Mouse (Mus musculus) limb, embryonic 13.5 days (tissue): ENCODE data around the gene Cmtm7. TPM values are rescaled to one million over a fixed set of nuclear protein-coding genes. Genes with fewer than 3 reads are reported as not detected.

Source experiments
- ATAC-seq: fragments of 200-750 bp; cut with Nextera tagmentation; 2 replicates; pipeline ENCODE4 v1.8.0; 2017; ENCODE audit warnings: low read depth, moderate number of reproducible peaks, moderate TSS enrichment; ENCODE audit not compliant: low FRiP score
- H3K27ac ChIP-seq: fragments of 300-500 bp; sonication (generic); 2 replicates; pipeline ENCODE4 v1.5.1; 2015; ENCODE audit warnings: inconsistent platforms, mild to moderate bottlenecking, moderate library complexity
- H3K27me3 ChIP-seq: fragments of 300-500 bp; sonication (generic); 2 replicates; pipeline ENCODE4 v1.6.1; 2015; ENCODE audit warnings: mild to moderate bottlenecking, inconsistent platforms
- H3K36me3 ChIP-seq: fragments of 300-500 bp; sonication (generic); 2 replicates; pipeline ENCODE4 v1.6.1; 2015; ENCODE audit warnings: inconsistent platforms, mild to moderate bottlenecking, moderate library complexity
- H3K4me1 ChIP-seq: fragments of 300-500 bp; sonication (generic); 2 replicates; pipeline ENCODE4 v1.6.1; 2015; ENCODE audit warnings: inconsistent platforms
- H3K4me2 ChIP-seq: fragments of 300-500 bp; sonication (generic); replicated peaks from 2 replicates; pipeline ENCODE4 v1.6.1; 2015; ENCODE audit warnings: inconsistent platforms, mild to moderate bottlenecking, moderate library complexity
- H3K4me3 ChIP-seq: fragments of 300-500 bp; sonication (generic); 2 replicates; pipeline ENCODE4 v1.5.1; 2015; ENCODE audit warnings: moderate library complexity, mild to moderate bottlenecking, inconsistent platforms
- H3K9ac ChIP-seq: fragments of 300-500 bp; sonication (generic); 2 replicates; pipeline ENCODE4 v1.6.1; 2015; ENCODE audit warnings: mild to moderate bottlenecking, inconsistent platforms
- H3K9me3 ChIP-seq: fragments of 300-500 bp; sonication (generic); 2 replicates; pipeline ENCODE4 v1.6.1; 2016; ENCODE audit warnings: inconsistent platforms
- WGBS: fragments of 180-500 bp; shearing (Covaris S2); methylation state at CpG from one replicate; pipeline ENCODE4 v1.1.7; 2015; 5-methylcytosine and 5-hydroxymethylcytosine counted together
- polyA plus RNA-seq: library from polyadenylated mRNA; unstranded; fragments of >200 nt; fragmentation: Nextera tagmentation; extraction: Ambion mirVana; gene quantifications from 2 replicates; pipeline ENCODE4 v1.2.1, GENCODE M21; 2015

Cmtm7 gene
- polyA plus RNA-seq, 1 experiment from 2014 or later = 110 TPM

GRCm38 (mm10) chr9:114789989-114790388, 8.3 kb upstream of the Cmtm7 start:
- H3K4me2 ChIP-seq = no peak overlapping the region
- 78% methylated on average over 8 of the region's 8 CpGs for WGBS
- no peak overlapping the region; the same call in 1 of the 2 replicates for H3K27ac ChIP-seq
- H3K4me3 ChIP-seq = no peak overlapping the region
- ATAC-seq = no peak
- no peaks in the 10 kb centered on the region for H3K27me3 ChIP-seq
- H3K9me3 ChIP-seq = no peaks in the 10 kb centered on the region
- peaks cover 8% of the 10 kb centered on the region for H3K4me1 ChIP-seq
- H3K36me3 ChIP-seq = no peaks in the 10 kb centered on the region
- H3K9ac ChIP-seq = no peak overlapping the region

- Histone ChIP-seq H3K9me3 (no peaks in the 10 kb centered on the region), H3K4me2 (no peak overlapping the region), H3K9ac (no peak overlapping the region), H3K27ac (no peak overlapping the region; the same call in 1 of the 2 replicates), H3K36me3 (no peaks in the 10 kb centered on the region), H3K4me1 (peaks cover 8% of the 10 kb centered on the region), H3K27me3 (no peaks in the 10 kb centered on the region), H3K4me3 (no peak overlapping the region)
- 63% methylated on average over 7 of the region's 7 CpGs for WGBS
- ATAC-seq = no peak
Measured at GRCm38 (mm10) chr9:114789557-114789956, 7.9 kb upstream of the Cmtm7 start.

GRCm38 (mm10) chr9:114788697-114789096, 7.0 kb upstream of the Cmtm7 start:
- Histone ChIP-seq H3K4me3 (no peak overlapping the region), H3K9me3 (no peaks in the 10 kb centered on the region), H3K36me3 (no peaks in the 10 kb centered on the region), H3K9ac (no peak overlapping the region), H3K27ac (no peak overlapping the region), H3K4me1 (peaks cover 8% of the 10 kb centered on the region), H3K27me3 (no peaks in the 10 kb centered on the region), H3K4me2 (no peak overlapping the region)
- no peak for ATAC-seq
- WGBS = 88% methylated on average over 8 of the region's 8 CpGs

- H3K27ac ChIP-seq = no peak overlapping the region
- H3K36me3 ChIP-seq = no peaks in the 10 kb centered on the region
- no peak for ATAC-seq
- H3K9ac ChIP-seq = no peak overlapping the region
- H3K4me3 ChIP-seq = no peak overlapping the region
- H3K27me3 ChIP-seq = no peaks in the 10 kb centered on the region
- no peak overlapping the region for H3K4me2 ChIP-seq
- 92% methylated on average over 7 of the region's 7 CpGs for WGBS
- H3K9me3 ChIP-seq = no peaks in the 10 kb centered on the region
- H3K4me1 ChIP-seq = peaks cover 8% of the 10 kb centered on the region
Measured at GRCm38 (mm10) chr9:114787716-114788115, 6.1 kb upstream of the Cmtm7 start.

- no peaks in the 10 kb centered on the region for H3K36me3 ChIP-seq
- H3K4me1 ChIP-seq = peaks cover 8% of the 10 kb centered on the region
- ATAC-seq = no peak
- H3K27me3 ChIP-seq = no peaks in the 10 kb centered on the region
- H3K4me2 ChIP-seq = no peak overlapping the region
- H3K9me3 ChIP-seq = no peaks in the 10 kb centered on the region
- 95% methylated on average over 5 of the region's 5 CpGs for WGBS
- no peak overlapping the region for H3K9ac ChIP-seq
- H3K27ac ChIP-seq = no peak overlapping the region
- H3K4me3 ChIP-seq = no peak overlapping the region
Measured at GRCm38 (mm10) chr9:114787134-114787533, 5.5 kb upstream of the Cmtm7 start.

- Histone ChIP-seq H3K27me3 (no peaks in the 10 kb centered on the region), H3K4me3 (no peak overlapping the region), H3K36me3 (no peaks in the 10 kb centered on the region), H3K9me3 (no peaks in the 10 kb centered on the region), H3K4me1 (peaks cover 17% of the 10 kb centered on the region), H3K9ac (no peak overlapping the region; the same call in 1 of the 2 replicates), H3K4me2 (peak overlapping the region; percentile 30; the same call in 1 of the 2 replicates), H3K27ac (0 out of 2 replicates have a peak overlapping the region, but pooled peaks have one; percentile 15)
- 9% methylated on average over 16 of the region's 16 CpGs for WGBS
- no peak for ATAC-seq
Measured at GRCm38 (mm10) chr9:114785432-114786125, 3.9 kb upstream of the Cmtm7 start.

- peak; percentile 39; the same call in 1 of the 2 replicates for ATAC-seq
- peak overlapping the region; percentile 87 for H3K9ac ChIP-seq
Measured at GRCm38 (mm10) chr9:114780746-114781525, 720 bp downstream of the Cmtm7 start.

GRCm38 (mm10) chr9:114779984-114780745, 1.5 kb downstream of the Cmtm7 start:
- H3K36me3 ChIP-seq = peaks cover under 1% of the 10 kb centered on the region; the same call in 1 of the 2 replicates
- no peaks in the 10 kb centered on the region for H3K9me3 ChIP-seq
- WGBS = 23% methylated on average over 23 of the region's 23 CpGs
- ATAC-seq = 0 out of 2 replicates have a peak, but pooled peaks have one; percentile 11
- H3K4me1 ChIP-seq = peaks cover 37% of the 10 kb centered on the region
- peak overlapping the region; percentile 88; the same call in 1 of the 2 replicates for H3K27ac ChIP-seq
- H3K4me3 ChIP-seq = peak overlapping the region; percentile 72
- peak overlapping the region; percentile 90 for H3K4me2 ChIP-seq
- H3K9ac ChIP-seq = peak overlapping the region; percentile 87
- H3K27me3 ChIP-seq = no peaks in the 10 kb centered on the region

More at GRCm38 (mm10) chr9:114780746-114781525, 720 bp downstream of the Cmtm7 start:
- Histone ChIP-seq H3K27me3 (no peaks in the 10 kb centered on the region), H3K4me3 (peak overlapping the region; percentile 72), H3K9me3 (no peaks in the 10 kb centered on the region), H3K4me2 (peak overlapping the region; percentile 90), H3K4me1 (peaks cover 38% of the 10 kb centered on the region), H3K27ac (peak overlapping the region; percentile 88), H3K36me3 (no peaks in the 10 kb centered on the region; the same call in 1 of the 2 replicates)
- 1% methylated on average over 37 of the region's 38 CpGs for WGBS

GRCm38 (mm10) chr9:114778877-114779276, 2.8 kb downstream of the Cmtm7 start:
- Histone ChIP-seq H3K27ac (no peak overlapping the region), H3K4me1 (peaks cover 42% of the 10 kb centered on the region), H3K4me3 (no peak overlapping the region), H3K4me2 (no peak overlapping the region), H3K36me3 (peaks cover 4% of the 10 kb centered on the region), H3K9me3 (no peaks in the 10 kb centered on the region), H3K27me3 (no peaks in the 10 kb centered on the region), H3K9ac (no peak overlapping the region)
- ATAC-seq = no peak
- 92% methylated on average over 7 of the region's 7 CpGs for WGBS

- H3K4me1 ChIP-seq = peaks cover 42% of the 10 kb centered on the region
- 74% methylated on average over 7 of the region's 7 CpGs for WGBS
- H3K9ac ChIP-seq = no peak overlapping the region
- peaks cover 4% of the 10 kb centered on the region for H3K36me3 ChIP-seq
- ATAC-seq = no peak
- no peaks in the 10 kb centered on the region for H3K27me3 ChIP-seq
- no peak overlapping the region for H3K4me3 ChIP-seq
- no peak overlapping the region for H3K27ac ChIP-seq
- no peaks in the 10 kb centered on the region for H3K9me3 ChIP-seq
- no peak overlapping the region for H3K4me2 ChIP-seq
Measured at GRCm38 (mm10) chr9:114778047-114778390, 3.6 kb downstream of the Cmtm7 start.

GRCm38 (mm10) chr9:114777178-114778046, 4.2 kb downstream of the Cmtm7 start:
- H3K9ac ChIP-seq = no peak overlapping the region
- no peak overlapping the region for H3K4me3 ChIP-seq
- H3K9me3 ChIP-seq = peaks cover 1% of the 10 kb centered on the region
- H3K27ac ChIP-seq = no peak overlapping the region
- WGBS = 77% methylated on average over 6 of the region's 6 CpGs
- H3K4me1 ChIP-seq = peaks cover 42% of the 10 kb centered on the region
- ATAC-seq = no peak
- H3K36me3 ChIP-seq = peaks cover 9% of the 10 kb centered on the region
- H3K4me2 ChIP-seq = no peak overlapping the region
- H3K27me3 ChIP-seq = no peaks in the 10 kb centered on the region
